Mouse (Mus musculus): ENCODE data around the gene Tpcn2. TPM values are rescaled to one million over a fixed set of nuclear protein-coding genes. Genes with fewer than 3 reads are reported as not detected.

The Tpcn2 gene
- polyA plus RNA-seq, 1 experiment from 2014 or later = 5.4 TPM

DNA sequence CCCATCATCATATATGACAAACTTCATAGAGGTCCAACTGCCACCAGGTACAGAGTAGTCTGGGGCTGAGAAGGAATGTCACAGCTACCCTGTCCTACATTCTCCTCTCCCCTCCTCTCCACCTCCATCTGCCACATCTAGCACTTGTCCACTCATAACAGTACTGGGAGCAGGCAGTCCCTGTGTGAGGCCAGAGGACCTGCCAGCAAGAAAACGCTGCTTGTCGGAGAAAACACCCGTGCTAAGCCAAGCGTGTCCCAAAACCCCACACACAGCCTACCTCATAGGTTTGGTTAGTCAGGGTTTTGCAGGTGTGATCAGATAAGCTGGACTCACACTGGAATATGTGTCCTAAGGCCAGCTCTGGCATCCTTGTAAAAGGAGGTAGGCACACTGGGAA is 42.9 kb downstream of the Tpcn2 start:
- no peak overlapping the region for H3K27ac ChIP-seq (ENCODE audit: low read length)
- H3K4me3 ChIP-seq (ENCODE audit: low read length) = no peak overlapping the region
- no peaks in the 10 kb centered on the region for H3K36me3 ChIP-seq (ENCODE audit: control insufficient read depth, insufficient read depth)
- H3K4me2 ChIP-seq (ENCODE audit: low read depth, low read length) = no peak overlapping the region
- H3K9me3 ChIP-seq (replicated peaks; ENCODE audit: control insufficient read depth, low read length) = no peaks in the 10 kb centered on the region
- H3K9ac ChIP-seq (ENCODE audit: low read length) = no peak overlapping the region
- WGBS = 90% methylated on average over 4 of the region's 4 CpGs
- ATAC-seq (replicated peaks; ENCODE audit: extremely low read depth, insufficient read depth, low FRiP score) = no peak
- H3K4me1 ChIP-seq (ENCODE audit: control insufficient read depth, insufficient read depth, low read length) = no peaks in the 10 kb centered on the region
- H3K27me3 ChIP-seq (ENCODE audit: control insufficient read depth, insufficient read depth, low read length) = no peaks in the 10 kb centered on the region

GRCm38 (mm10) chr7:145239736-145240505 is 43.9 kb downstream of the Tpcn2 start:
- H3K27ac ChIP-seq (ENCODE audit: low read length) = no peak overlapping the region
- WGBS = 74% methylated on average over 8 of the region's 8 CpGs
- no peaks in the 10 kb centered on the region for H3K27me3 ChIP-seq (ENCODE audit: control insufficient read depth, insufficient read depth, low read length)
- H3K4me1 ChIP-seq (ENCODE audit: control insufficient read depth, insufficient read depth, low read length) = no peaks in the 10 kb centered on the region
- H3K9me3 ChIP-seq (replicated peaks; ENCODE audit: control insufficient read depth, low read length) = no peaks in the 10 kb centered on the region
- ATAC-seq (replicated peaks; ENCODE audit: extremely low read depth, insufficient read depth, low FRiP score) = no peak
- no peak overlapping the region for H3K4me2 ChIP-seq (ENCODE audit: low read depth, low read length)
- H3K9ac ChIP-seq (ENCODE audit: low read length) = no peak overlapping the region
- H3K36me3 ChIP-seq (ENCODE audit: control insufficient read depth, insufficient read depth) = no peaks in the 10 kb centered on the region
- no peak overlapping the region for H3K4me3 ChIP-seq (ENCODE audit: low read length)

DNA sequence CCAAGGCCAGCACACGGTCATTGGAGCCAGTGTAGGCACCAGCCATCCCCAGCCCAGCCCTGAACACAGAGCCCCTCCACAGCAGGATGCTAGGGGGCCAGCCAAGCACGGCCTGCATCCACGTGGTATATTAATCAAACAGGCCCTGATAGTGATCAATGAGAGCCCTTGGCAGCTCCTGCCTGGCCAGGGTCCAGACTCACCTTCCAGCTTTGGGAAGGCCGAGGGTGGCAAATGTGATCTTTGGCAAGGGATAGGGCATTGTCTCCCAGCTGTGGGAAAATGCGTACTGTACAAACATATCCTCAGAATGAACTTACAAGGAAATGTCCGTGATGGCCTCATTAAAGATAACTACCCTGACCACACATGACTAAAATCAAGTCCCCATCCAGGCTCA is 44.7 kb downstream of the Tpcn2 start:
- peak; percentile 39 for ATAC-seq (replicated peaks; ENCODE audit: extremely low read depth, insufficient read depth, low FRiP score)
- Histone ChIP-seq H3K4me3 (ENCODE audit: low read length) (no peak overlapping the region), H3K9ac (ENCODE audit: low read length) (no peak overlapping the region), H3K27ac (ENCODE audit: low read length) (no peak overlapping the region), H3K4me1 (ENCODE audit: control insufficient read depth, insufficient read depth, low read length) (no peaks in the 10 kb centered on the region), H3K36me3 (ENCODE audit: control insufficient read depth, insufficient read depth) (no peaks in the 10 kb centered on the region), H3K27me3 (ENCODE audit: control insufficient read depth, insufficient read depth, low read length) (no peaks in the 10 kb centered on the region), H3K4me2 (ENCODE audit: low read depth, low read length) (no peak overlapping the region), H3K9me3 (replicated peaks; ENCODE audit: control insufficient read depth, low read length) (no peaks in the 10 kb centered on the region)
- 45% methylated on average over 6 of the region's 6 CpGs for WGBS

DNA sequence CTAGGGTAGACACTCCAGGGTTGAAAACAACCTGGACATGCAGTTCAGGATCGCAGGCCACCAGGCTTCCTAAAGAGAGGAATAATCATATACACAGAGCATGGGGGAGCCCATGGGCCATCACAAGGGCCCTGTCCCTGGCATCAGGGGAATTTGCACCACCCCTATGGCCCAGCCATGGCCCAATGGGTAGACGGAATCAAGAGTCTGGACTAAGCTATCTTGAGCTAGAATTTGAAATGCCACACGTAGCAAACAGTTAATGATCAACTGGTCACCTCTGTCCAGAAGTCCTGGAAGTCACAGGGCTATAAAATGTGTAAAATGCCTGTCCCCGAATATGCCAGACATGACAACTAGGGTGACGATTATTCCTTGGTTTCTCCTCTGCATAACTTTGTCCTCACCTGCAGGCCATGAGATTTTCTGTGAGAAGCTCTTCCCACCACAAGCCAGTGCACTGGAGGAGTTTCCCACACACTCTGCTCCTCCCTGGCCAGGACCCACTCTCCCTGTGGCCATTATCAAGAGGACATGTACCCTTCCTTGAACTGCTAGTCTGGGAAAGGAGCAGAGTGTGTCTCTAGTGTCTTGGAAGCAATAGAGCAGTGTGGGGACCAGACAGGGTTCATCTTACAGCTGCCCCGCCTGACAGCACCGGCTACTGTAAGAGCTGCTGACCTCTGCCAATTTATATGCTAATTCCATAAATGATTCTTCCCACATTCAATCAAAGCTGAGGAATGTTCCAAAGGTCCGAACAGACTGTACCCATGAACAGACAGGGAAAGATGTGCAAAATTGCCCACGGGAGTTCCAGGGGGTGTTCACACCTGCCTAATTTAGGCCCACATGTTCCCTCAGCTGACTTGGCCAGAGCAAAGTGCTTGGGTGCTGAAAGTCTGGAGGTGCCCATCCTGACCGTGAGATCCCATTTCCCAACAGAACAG is 48.7 kb downstream of the Tpcn2 start:
- WGBS = 81% methylated on average over 10 of the region's 10 CpGs
- H3K4me2 ChIP-seq (ENCODE audit: low read depth, low read length) = no peak overlapping the region
- H3K9me3 ChIP-seq (replicated peaks; ENCODE audit: control insufficient read depth, low read length) = no peaks in the 10 kb centered on the region
- no peak overlapping the region for H3K9ac ChIP-seq (ENCODE audit: low read length)
- ATAC-seq (replicated peaks; ENCODE audit: extremely low read depth, insufficient read depth, low FRiP score) = no peak
- H3K36me3 ChIP-seq (ENCODE audit: control insufficient read depth, insufficient read depth) = no peaks in the 10 kb centered on the region
- no peaks in the 10 kb centered on the region for H3K27me3 ChIP-seq (ENCODE audit: control insufficient read depth, insufficient read depth, low read length)
- no peaks in the 10 kb centered on the region for H3K4me1 ChIP-seq (ENCODE audit: control insufficient read depth, insufficient read depth, low read length)
- H3K4me3 ChIP-seq (ENCODE audit: low read length) = no peak overlapping the region
- H3K27ac ChIP-seq (ENCODE audit: low read length) = no peak overlapping the region

DNA sequence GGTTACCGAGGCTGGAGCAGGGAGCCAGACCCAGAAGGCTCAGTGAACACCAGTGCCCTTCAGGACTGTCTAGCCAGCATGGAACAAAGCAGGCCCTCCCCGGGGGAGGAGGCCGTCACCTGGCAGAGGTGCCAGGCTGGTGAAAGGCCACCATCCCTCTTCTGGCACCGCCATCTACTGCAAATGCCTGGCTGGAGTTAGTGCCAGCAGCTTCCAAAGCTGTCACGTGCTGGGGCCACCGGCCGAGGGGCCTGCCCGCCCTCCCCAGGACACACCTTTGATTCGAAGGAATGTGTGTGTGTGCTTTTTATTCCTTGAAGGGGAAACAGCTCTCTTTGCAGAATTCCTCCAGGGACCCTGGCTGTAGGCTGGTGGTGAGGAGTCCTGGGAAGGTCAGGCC is 52.2 kb downstream of the Tpcn2 start:
- 61% methylated on average over 9 of the region's 9 CpGs for WGBS
- no peaks in the 10 kb centered on the region for H3K4me1 ChIP-seq (ENCODE audit: control insufficient read depth, insufficient read depth, low read length)
- H3K27me3 ChIP-seq (ENCODE audit: control insufficient read depth, insufficient read depth, low read length) = no peaks in the 10 kb centered on the region
- H3K9ac ChIP-seq (ENCODE audit: low read length) = no peak overlapping the region
- no peak overlapping the region for H3K4me3 ChIP-seq (ENCODE audit: low read length)
- H3K36me3 ChIP-seq (ENCODE audit: control insufficient read depth, insufficient read depth) = no peaks in the 10 kb centered on the region
- H3K27ac ChIP-seq (ENCODE audit: low read length) = no peak overlapping the region
- no peak overlapping the region for H3K4me2 ChIP-seq (ENCODE audit: low read depth, low read length)
- no peaks in the 10 kb centered on the region for H3K9me3 ChIP-seq (replicated peaks; ENCODE audit: control insufficient read depth, low read length)
- no peak for ATAC-seq (replicated peaks; ENCODE audit: extremely low read depth, insufficient read depth, low FRiP score)

DNA sequence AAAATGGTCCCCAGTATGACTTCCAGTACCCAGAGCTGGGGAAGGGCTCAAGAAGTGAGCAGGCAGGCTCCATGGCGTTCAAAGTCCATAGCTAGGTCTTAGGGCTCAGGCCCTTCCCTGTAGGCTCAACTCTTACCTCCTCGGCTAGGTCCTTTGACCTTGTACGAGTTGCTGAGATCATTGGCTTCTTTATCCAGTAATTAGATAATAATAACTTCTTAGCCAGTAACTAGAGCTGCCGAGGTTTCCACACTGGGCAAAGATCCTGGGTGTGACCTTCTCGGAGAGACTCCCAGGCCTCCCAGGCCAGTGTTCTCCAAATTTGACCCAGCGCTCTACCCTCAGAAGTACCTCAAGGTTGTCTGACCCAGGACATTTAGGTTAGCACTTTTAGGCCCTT is 57.2 kb downstream of the Tpcn2 start:
- no peak for ATAC-seq (replicated peaks; ENCODE audit: extremely low read depth, insufficient read depth, low FRiP score)
- WGBS = 90% methylated on average over 6 of the region's 6 CpGs

GRCm38 (mm10) chr7:145225626-145226025 is 58.2 kb downstream of the Tpcn2 start:
- H3K4me3 ChIP-seq (ENCODE audit: low read length) = no peak overlapping the region
- H3K27me3 ChIP-seq (ENCODE audit: control insufficient read depth, insufficient read depth, low read length) = no peaks in the 10 kb centered on the region
- H3K4me1 ChIP-seq (ENCODE audit: control insufficient read depth, insufficient read depth, low read length) = peaks cover 18% of the 10 kb centered on the region
- WGBS = 69% methylated on average over 6 of the region's 6 CpGs
- H3K4me2 ChIP-seq (ENCODE audit: low read depth, low read length) = no peak overlapping the region
- no peak overlapping the region for H3K9ac ChIP-seq (ENCODE audit: low read length)
- no peaks in the 10 kb centered on the region for H3K9me3 ChIP-seq (replicated peaks; ENCODE audit: control insufficient read depth, low read length)
- ATAC-seq (replicated peaks; ENCODE audit: extremely low read depth, insufficient read depth, low FRiP score) = no peak
- H3K27ac ChIP-seq (ENCODE audit: low read length) = no peak overlapping the region
- H3K36me3 ChIP-seq (ENCODE audit: control insufficient read depth, insufficient read depth) = no peaks in the 10 kb centered on the region

More for the DNA sequence above, 57.2 kb downstream of the Tpcn2 start:
- Histone ChIP-seq H3K9ac (ENCODE audit: low read length) (no peak overlapping the region), H3K4me2 (ENCODE audit: low read depth, low read length) (no peak overlapping the region), H3K36me3 (ENCODE audit: control insufficient read depth, insufficient read depth) (no peaks in the 10 kb centered on the region), H3K27me3 (ENCODE audit: control insufficient read depth, insufficient read depth, low read length) (no peaks in the 10 kb centered on the region), H3K4me1 (ENCODE audit: control insufficient read depth, insufficient read depth, low read length) (peaks cover 15% of the 10 kb centered on the region), H3K9me3 (replicated peaks; ENCODE audit: control insufficient read depth, low read length) (no peaks in the 10 kb centered on the region), H3K4me3 (ENCODE audit: low read length) (no peak overlapping the region), H3K27ac (ENCODE audit: low read length) (no peak overlapping the region)

DNA sequence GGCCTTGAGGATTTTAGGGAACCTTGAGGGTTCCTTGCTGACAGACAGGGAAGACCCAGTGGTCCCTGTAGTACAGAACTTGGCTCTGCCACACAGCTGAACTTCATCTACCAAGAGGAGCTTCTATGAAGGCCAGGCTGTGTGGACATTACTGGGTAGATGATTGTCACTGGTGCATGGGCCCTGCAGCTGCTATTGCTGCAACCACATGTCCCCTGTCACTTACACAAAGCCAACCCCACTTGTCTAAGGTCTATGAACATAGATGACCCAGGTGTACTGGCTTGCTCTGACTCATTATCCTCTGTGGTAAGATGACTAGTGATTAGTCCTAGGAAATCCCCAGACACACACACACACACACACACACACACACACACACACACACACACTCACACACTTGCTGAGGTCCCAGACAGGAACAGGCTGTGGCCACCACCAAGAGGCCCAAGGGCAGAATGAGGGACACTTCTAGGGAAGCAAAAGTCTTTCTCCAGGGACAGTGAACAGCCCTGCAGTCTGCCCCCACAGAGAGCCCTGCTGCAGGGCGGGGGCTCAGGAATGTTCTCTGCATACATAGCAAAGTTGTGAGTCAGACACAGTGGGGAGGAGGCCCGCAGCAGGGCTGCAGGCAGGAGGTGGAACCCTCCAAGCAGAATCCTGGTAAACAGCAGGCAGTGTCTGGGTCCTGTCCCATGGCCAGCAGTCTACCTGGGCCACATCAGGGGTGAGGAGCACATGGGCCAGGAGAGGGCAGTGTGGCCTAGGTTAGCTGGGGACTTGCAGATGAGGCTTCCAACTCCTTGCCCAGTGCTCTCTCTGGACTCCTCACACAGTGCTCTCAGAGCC is 61.7 kb downstream of the Tpcn2 start:
- H3K27ac ChIP-seq (ENCODE audit: low read length) = peak overlapping the region; percentile 52
- peaks cover 18% of the 10 kb centered on the region for H3K4me1 ChIP-seq (ENCODE audit: control insufficient read depth, insufficient read depth, low read length)
- 2% methylated on average over 2 of the region's 2 CpGs for WGBS
- H3K4me2 ChIP-seq (ENCODE audit: low read depth, low read length) = 0 out of 2 replicates have a peak overlapping the region, but pooled peaks have one; percentile 13
- no peaks in the 10 kb centered on the region for H3K27me3 ChIP-seq (ENCODE audit: control insufficient read depth, insufficient read depth, low read length)
- H3K36me3 ChIP-seq (ENCODE audit: control insufficient read depth, insufficient read depth) = no peaks in the 10 kb centered on the region
- peak; percentile 92 for ATAC-seq (replicated peaks; ENCODE audit: extremely low read depth, insufficient read depth, low FRiP score)
- H3K9me3 ChIP-seq (replicated peaks; ENCODE audit: control insufficient read depth, low read length) = no peaks in the 10 kb centered on the region
- peak overlapping the region; percentile 39; the same call in 1 of the 2 replicates for H3K9ac ChIP-seq (ENCODE audit: low read length)
- H3K4me3 ChIP-seq (ENCODE audit: low read length) = no peak overlapping the region

All from heart, embryonic 16.5 days (tissue).